Mouse (Mus musculus): Measurements from ENCODE around the gene Mansc4.

Gene Mansc4

GRCm38 (mm10) chr6:147076878-147077277 lies 10.0 kb downstream of the Mansc4 start:
- DNase-seq: no peak

DNA sequence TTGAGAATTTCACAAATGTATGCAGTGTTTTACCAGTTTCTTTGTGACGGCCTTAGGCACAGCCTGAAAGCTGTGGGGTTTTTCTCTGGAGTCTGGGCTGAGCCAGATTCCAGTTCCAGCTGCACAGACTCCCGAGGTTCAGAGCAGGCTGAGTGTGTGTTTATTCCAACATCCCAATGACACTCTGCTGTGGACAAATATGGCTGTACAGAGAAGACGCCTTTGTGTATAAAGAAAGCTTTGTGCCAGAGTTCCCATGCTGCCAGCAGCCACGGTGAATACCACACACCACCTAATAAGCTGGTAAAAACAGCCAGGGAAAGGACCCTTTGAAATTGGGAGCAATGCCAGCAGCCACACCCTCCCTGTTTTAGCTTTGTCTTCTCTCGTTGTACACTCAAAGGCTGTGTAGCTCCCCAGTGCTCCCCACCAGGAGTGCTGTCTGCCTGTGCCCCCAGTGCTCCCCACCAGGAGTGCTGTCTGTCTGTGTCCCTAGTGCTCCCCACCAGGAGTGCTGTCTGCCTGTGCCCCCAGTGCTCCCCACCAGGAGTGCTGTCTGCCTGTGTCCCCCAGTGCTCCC lies 10.9 kb downstream of the Mansc4 start:
- no peak for DNase-seq

DNA sequence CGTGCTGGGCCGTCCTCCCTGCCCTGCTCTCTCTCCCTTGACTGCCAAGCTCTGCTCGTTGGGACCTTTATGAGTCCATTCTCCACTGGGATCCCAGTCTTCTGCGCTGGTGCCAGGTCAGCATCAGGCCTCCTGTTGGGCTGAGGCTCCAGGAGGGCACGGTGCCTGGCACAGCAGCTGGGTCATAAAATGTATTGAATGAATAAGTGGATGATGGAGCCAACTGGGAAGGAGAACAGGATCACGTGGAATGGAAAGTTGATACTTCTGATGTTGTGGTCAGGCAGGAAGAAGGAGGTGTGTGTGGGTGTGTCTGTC lies 21.9 kb downstream of the Mansc4 start:
- peak; percentile 83 for DNase-seq

GRCm38 (mm10) chr6:147064226-147064943 lies 22.4 kb downstream of the Mansc4 start:
- peak; percentile 68 for DNase-seq

DNA sequence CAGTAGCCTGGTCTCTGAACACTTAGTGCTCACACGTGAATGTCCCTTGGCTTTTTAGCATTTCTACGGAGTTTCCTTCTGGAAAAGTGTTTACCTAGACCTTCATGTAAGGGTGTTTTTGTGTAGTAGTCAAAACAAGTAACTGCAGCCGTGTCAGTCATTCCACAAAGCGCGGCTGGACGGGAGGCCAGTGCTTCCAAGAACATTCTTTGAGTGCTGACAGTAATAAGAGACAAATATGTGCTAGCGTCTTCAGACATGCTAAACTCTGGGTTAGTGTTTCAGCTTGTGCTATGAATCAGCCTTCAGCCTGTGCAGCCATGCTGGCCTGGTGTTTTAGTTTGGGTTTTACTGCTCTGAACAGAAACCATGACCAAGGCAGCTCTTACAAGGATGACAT lies 24.1 kb downstream of the Mansc4 start:
- DNase-seq: no peak

DNA sequence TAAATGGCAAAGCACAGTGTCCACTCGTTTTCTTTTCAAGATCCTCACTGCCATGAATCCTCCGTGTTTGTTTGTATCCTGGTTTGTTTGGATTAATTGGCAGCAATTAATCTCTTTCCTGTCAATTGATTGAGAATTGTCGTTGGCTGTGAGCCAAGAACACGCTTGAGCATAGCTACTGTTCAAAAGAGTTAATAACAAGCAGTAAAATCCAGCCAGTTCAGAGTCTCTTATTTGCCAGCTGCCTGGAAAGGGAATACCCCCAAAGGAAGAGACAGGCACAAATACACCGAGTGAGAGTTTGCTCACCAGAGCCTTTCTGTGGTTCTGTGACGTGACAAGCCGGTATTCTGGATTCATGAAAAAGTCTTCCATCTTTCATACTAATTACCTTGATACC lies 24.8 kb downstream of the Mansc4 start:
- DNase-seq: no peak

- no peak for DNase-seq
Measured at GRCm38 (mm10) chr6:147061630-147062029, 25.2 kb downstream of the Mansc4 start.

- peak; percentile 26 for DNase-seq
Measured at GRCm38 (mm10) chr6:147059326-147059725, 27.5 kb downstream of the Mansc4 start.

- DNase-seq: no peak
Measured at GRCm38 (mm10) chr6:147055374-147055977, 31.4 kb downstream of the Mansc4 start.

DNA sequence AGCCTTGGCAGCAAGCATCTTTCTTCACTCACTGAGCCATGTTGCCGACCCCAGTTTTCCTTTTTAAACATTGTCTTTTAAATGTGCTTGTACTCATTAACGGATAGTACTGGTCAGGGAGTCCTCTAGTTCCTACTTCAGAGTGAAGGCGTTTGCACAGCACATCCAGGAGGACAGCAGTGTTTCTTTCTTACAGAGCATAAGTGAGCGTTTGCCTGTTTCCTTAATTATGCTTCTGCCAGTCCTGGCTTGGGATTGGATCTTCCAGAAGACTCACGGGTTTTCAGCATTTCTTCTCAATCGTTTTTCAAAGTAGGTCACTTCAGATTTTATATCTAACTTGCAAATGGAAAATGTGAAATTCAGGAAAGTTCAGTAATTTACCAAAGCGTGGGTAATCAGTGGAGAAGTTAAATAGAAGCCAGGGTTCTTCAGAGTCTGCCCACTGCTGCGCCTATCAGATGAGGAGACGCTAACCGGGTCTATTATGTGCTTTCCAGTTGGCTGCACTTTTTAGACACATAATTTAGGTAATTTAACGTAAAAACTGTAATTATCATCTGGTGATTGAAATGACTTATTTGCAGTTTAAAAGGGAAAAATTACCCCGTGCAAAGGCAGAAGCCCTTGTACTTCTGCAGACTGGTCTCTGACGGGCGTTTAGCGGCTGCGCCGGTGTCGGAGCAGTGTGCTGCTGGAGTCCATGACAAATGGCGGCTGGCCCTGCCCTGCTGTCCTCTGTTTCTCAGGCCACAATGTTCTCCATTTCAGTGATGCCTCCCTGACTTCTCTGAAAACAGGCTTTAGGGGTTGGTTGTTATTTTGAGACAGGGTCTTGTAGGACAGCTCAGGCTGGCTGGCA lies 32.8 kb downstream of the Mansc4 start:
- DNase-seq: peak; percentile 82

GRCm38 (mm10) chr6:147052440-147052839 lies 34.4 kb downstream of the Mansc4 start:
- DNase-seq: no peak

DNA sequence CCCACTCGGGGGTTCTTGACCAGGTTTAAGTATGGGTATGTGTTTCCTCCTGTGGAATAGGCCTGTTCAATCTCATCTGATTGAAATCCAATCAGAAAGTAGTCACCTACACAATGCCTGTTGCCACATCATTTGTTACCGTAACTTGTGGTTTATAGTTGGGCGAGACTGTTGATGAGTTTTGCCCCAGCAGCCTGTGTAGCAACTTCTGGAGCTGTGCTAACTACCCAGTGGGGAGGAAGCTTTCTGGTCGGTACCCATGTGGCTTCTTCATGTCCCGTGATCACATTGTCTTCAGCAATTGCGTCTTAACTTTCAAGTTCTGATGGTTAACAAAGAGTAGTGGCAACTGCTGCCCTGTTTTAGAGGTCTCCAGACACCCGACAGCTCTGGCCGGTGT lies 35.2 kb downstream of the Mansc4 start:
- DNase-seq: no peak

DNA sequence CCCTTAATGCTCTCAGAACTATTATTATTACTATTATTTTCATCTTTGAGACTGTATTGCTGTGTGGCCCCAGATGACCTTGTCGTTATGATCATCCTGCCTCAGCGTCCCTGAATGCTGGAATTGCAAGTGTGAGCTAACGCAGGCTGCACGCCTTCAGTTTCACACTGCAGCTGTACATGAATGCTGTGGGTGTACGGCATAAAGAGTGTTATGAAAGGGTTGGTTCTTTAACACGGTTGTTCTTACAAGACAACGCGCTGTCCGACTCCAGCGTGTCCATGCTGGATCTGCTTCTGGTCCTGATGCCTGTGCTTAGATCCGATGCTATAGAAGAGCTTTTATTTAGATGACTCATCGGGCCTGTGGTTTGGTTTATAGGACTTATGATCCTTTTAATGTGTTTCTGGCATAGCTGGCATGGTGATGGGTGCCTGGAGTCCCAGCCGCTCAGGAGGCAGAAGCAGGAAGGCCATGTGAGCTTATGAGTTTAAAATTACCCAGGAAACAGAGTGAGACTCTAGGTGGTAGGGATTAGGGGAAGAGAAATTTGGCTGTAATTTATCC lies 37.5 kb downstream of the Mansc4 start:
- DNase-seq: no peak

DNA sequence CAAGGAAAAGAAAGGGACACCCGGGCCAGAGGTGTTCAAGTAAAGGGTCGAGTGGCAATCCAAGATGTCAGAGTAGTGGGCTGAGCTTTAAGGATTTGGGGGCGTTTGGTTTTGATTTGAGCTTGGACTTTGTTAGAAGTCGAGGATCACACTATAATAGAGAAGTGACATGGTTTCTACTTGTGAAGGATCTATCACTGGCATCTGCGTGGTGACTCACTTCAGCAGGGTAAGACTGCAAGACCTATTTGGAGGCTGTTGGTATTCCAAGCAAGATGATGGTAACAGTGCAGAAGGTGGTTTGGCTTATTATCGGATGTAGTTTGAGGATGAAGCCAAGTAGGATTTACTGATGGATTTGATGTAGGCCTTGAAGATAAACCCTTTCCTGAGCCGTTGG lies 43.2 kb downstream of the Mansc4 start:
- DNase-seq: no peak

- peak; percentile 91 for DNase-seq
Measured at GRCm38 (mm10) chr6:147042291-147043290, 44.2 kb downstream of the Mansc4 start, which contains the start of gene Mrps35. Gene Mrps35, plus strand, starts transcription at chr6:147042764.

DNA sequence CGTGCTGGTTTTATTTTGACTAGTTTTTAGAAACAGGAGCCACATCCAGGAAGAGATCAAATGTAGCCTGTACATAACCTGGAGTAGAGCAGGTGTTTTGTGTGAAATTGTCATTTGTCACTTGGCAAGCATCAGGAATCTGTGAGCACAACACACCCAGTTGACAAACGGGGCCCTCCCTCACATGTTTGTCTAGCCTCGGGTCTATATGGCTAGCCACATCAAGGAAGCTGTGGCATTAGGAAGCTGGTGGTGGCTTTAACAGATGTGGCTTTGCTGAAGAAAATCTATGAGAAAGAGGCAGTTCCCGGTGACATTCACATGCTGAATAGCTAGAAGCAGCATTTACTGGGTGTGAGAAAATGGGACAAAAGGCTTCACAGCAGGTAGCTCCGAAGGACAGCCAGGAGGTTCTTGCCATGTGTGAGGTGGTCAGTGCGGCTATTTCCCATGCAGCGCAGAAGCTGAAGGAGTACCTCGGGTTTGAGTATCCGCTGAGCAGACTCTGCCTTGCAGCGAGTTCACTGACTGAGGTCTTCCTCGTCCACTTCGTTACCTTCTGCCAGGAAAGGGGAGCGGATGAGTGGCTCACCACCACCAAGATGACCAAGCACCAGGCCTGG lies 54.4 kb downstream of the Mansc4 start, which contains the start of gene Rep15:
Gene Rep15 (plus strand): TSS at position 282 of the 623 bp plus-strand sequence.
- DNase-seq: no peak

GRCm38 (mm10) chr6:147030096-147030885 lies 56.5 kb downstream of the Mansc4 start:
- DNase-seq: no peak

- no peak for DNase-seq
Measured at GRCm38 (mm10) chr6:147029591-147029990, 57.2 kb downstream of the Mansc4 start.

DNA sequence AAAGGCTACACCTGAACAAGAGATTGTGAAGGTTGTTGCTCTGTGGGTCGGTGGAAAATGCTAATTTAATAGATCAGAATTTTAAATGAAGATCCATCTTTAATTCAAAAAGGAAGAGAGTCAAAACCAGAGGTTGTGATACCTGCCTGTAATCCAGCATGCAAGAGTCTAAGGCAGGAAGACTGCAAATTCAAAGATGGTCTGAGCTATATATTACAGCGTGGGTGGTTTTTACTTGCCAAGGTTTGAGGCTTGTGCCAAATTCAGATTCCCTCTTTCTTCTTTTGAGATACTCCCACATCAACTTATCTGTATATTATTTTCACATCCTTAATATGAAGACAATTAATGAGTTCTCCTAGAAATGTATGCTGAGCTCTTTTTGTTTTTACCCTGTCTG lies 58.4 kb downstream of the Mansc4 start:
- no peak for DNase-seq
